Mouse (Mus musculus): ENCODE results near the gene Mrap2. TPM values are rescaled to one million over a fixed set of nuclear protein-coding genes. Genes with fewer than 3 reads are reported as not detected.

The Mrap2 gene
- polyA plus RNA-seq, 1 experiment from 2014 or later: 0.09 TPM

- Histone ChIP-seq H3K27ac (replicated peaks) (no peak overlapping the region), H3K9ac (replicated peaks) (no peak overlapping the region), H3K9me3 (no peaks in the 10 kb centered on the region), H3K4me2 (replicated peaks) (peak overlapping the region; percentile 54), H3K4me3 (no peak overlapping the region; the same call in 1 of the 2 replicates), H3K4me1 (peaks cover 9% of the 10 kb centered on the region; the same call in 1 of the 2 replicates), H3K27me3 (peaks cover 38% of the 10 kb centered on the region), H3K36me3 (no peaks in the 10 kb centered on the region)
- WGBS: 36% methylated on average over 11 of the region's 11 CpGs
- ATAC-seq (ENCODE audit: low FRiP score, low read depth): no peak
Measured at GRCm38 (mm10) chr9:87145671-87146070, 1.6 kb downstream of the Mrap2 start.

- no peaks in the 10 kb centered on the region for H3K36me3 ChIP-seq
- H3K4me1 ChIP-seq: peaks cover 9% of the 10 kb centered on the region; the same call in 1 of the 2 replicates
- no peak overlapping the region for H3K4me2 ChIP-seq (replicated peaks)
- no peak overlapping the region for H3K9ac ChIP-seq (replicated peaks)
- WGBS: 86% methylated on average over 4 of the region's 4 CpGs
- no peak overlapping the region for H3K27ac ChIP-seq (replicated peaks)
- H3K4me3 ChIP-seq: no peak overlapping the region
- H3K27me3 ChIP-seq: peaks cover 38% of the 10 kb centered on the region
- no peaks in the 10 kb centered on the region for H3K9me3 ChIP-seq
- no peak for ATAC-seq (ENCODE audit: low FRiP score, low read depth)
Measured at GRCm38 (mm10) chr9:87146400-87146799, 2.3 kb downstream of the Mrap2 start.

- H3K27ac ChIP-seq (replicated peaks): no peak overlapping the region
- WGBS: 80% methylated on average over 2 of the region's 2 CpGs
- peaks cover 38% of the 10 kb centered on the region for H3K27me3 ChIP-seq
- H3K9ac ChIP-seq (replicated peaks): no peak overlapping the region
- H3K4me2 ChIP-seq (replicated peaks): no peak overlapping the region
- peaks cover 9% of the 10 kb centered on the region; the same call in 1 of the 2 replicates for H3K4me1 ChIP-seq
- no peaks in the 10 kb centered on the region for H3K9me3 ChIP-seq
- ATAC-seq (ENCODE audit: low FRiP score, low read depth): no peak
- H3K4me3 ChIP-seq: no peak overlapping the region
- no peaks in the 10 kb centered on the region for H3K36me3 ChIP-seq
Measured at GRCm38 (mm10) chr9:87147927-87148326, 3.8 kb downstream of the Mrap2 start.

- WGBS: 100% methylated on average over 1 of the region's 1 CpGs
- Histone ChIP-seq H3K27ac (replicated peaks) (no peak overlapping the region), H3K36me3 (no peaks in the 10 kb centered on the region), H3K4me2 (replicated peaks) (no peak overlapping the region), H3K27me3 (no peaks in the 10 kb centered on the region), H3K4me1 (no peaks in the 10 kb centered on the region), H3K9ac (replicated peaks) (no peak overlapping the region), H3K9me3 (no peaks in the 10 kb centered on the region), H3K4me3 (no peak overlapping the region)
- ATAC-seq (ENCODE audit: low FRiP score, low read depth): no peak
Measured at GRCm38 (mm10) chr9:87152641-87153325, 8.7 kb downstream of the Mrap2 start.

GRCm38 (mm10) chr9:87162559-87162958, 18.5 kb downstream of the Mrap2 start:
- H3K36me3 ChIP-seq: no peaks in the 10 kb centered on the region
- no peak for ATAC-seq (ENCODE audit: low FRiP score, low read depth)

GRCm38 (mm10) chr9:87167001-87167830, 23.1 kb downstream of the Mrap2 start:
- no peak overlapping the region for H3K4me3 ChIP-seq
- H3K27me3 ChIP-seq: peaks cover 5% of the 10 kb centered on the region; the same call in 1 of the 2 replicates
- 48% methylated on average over 9 of the region's 9 CpGs for WGBS
- ATAC-seq (ENCODE audit: low FRiP score, low read depth): no peak
- H3K4me2 ChIP-seq (replicated peaks): no peak overlapping the region
- H3K36me3 ChIP-seq: no peaks in the 10 kb centered on the region
- H3K4me1 ChIP-seq: 0 out of 2 replicates have a peak, but pooled peaks cover 7% of the 10 kb centered on the region
- no peak overlapping the region for H3K27ac ChIP-seq (replicated peaks)
- H3K9ac ChIP-seq (replicated peaks): no peak overlapping the region
- H3K9me3 ChIP-seq: no peaks in the 10 kb centered on the region

More at GRCm38 (mm10) chr9:87162559-87162958, 18.5 kb downstream of the Mrap2 start:
- H3K4me3 ChIP-seq: no peak overlapping the region
- 0 out of 2 replicates have a peak, but pooled peaks cover 6% of the 10 kb centered on the region for H3K4me1 ChIP-seq
- no peaks in the 10 kb centered on the region; the same call in 1 of the 2 replicates for H3K27me3 ChIP-seq
- no peak overlapping the region for H3K4me2 ChIP-seq (replicated peaks)
- WGBS: 88% methylated on average over 4 of the region's 4 CpGs
- H3K9ac ChIP-seq (replicated peaks): no peak overlapping the region
- no peak overlapping the region for H3K27ac ChIP-seq (replicated peaks)
- H3K9me3 ChIP-seq: no peaks in the 10 kb centered on the region

GRCm38 (mm10) chr9:87168051-87168450, 23.9 kb downstream of the Mrap2 start:
- H3K36me3 ChIP-seq: no peaks in the 10 kb centered on the region
- peaks cover 5% of the 10 kb centered on the region; the same call in 1 of the 2 replicates for H3K27me3 ChIP-seq
- H3K9me3 ChIP-seq: no peaks in the 10 kb centered on the region
- H3K4me1 ChIP-seq: 0 out of 2 replicates have a peak, but pooled peaks cover 7% of the 10 kb centered on the region
- H3K4me2 ChIP-seq (replicated peaks): no peak overlapping the region
- H3K9ac ChIP-seq (replicated peaks): no peak overlapping the region
- H3K4me3 ChIP-seq: no peak overlapping the region
- no peak overlapping the region for H3K27ac ChIP-seq (replicated peaks)
- 59% methylated on average over 3 of the region's 3 CpGs for WGBS
- no peak for ATAC-seq (ENCODE audit: low FRiP score, low read depth)

GRCm38 (mm10) chr9:87169144-87169543, 25.0 kb downstream of the Mrap2 start:
- WGBS: 91% methylated on average over 12 of the region's 12 CpGs
- no peaks in the 10 kb centered on the region for H3K36me3 ChIP-seq
- no peak for ATAC-seq (ENCODE audit: low FRiP score, low read depth)

GRCm38 (mm10) chr9:87170891-87171290, 26.8 kb downstream of the Mrap2 start:
- no peak overlapping the region for H3K4me2 ChIP-seq (replicated peaks)
- ATAC-seq (ENCODE audit: low FRiP score, low read depth): no peak
- WGBS: 72% methylated on average over 3 of the region's 3 CpGs
- H3K9me3 ChIP-seq: no peaks in the 10 kb centered on the region
- H3K9ac ChIP-seq (replicated peaks): no peak overlapping the region
- no peaks in the 10 kb centered on the region for H3K36me3 ChIP-seq
- peaks cover 5% of the 10 kb centered on the region; the same call in 1 of the 2 replicates for H3K27me3 ChIP-seq
- H3K27ac ChIP-seq (replicated peaks): no peak overlapping the region
- H3K4me1 ChIP-seq: 0 out of 2 replicates have a peak, but pooled peaks cover 7% of the 10 kb centered on the region
- H3K4me3 ChIP-seq: no peak overlapping the region

More at GRCm38 (mm10) chr9:87169144-87169543, 25.0 kb downstream of the Mrap2 start:
- no peak overlapping the region for H3K4me2 ChIP-seq (replicated peaks)
- H3K27me3 ChIP-seq: peaks cover 5% of the 10 kb centered on the region; the same call in 1 of the 2 replicates
- no peaks in the 10 kb centered on the region for H3K9me3 ChIP-seq
- no peak overlapping the region for H3K4me3 ChIP-seq
- 0 out of 2 replicates have a peak, but pooled peaks cover 7% of the 10 kb centered on the region for H3K4me1 ChIP-seq
- no peak overlapping the region for H3K27ac ChIP-seq (replicated peaks)
- H3K9ac ChIP-seq (replicated peaks): no peak overlapping the region

- Histone ChIP-seq H3K9me3 (no peaks in the 10 kb centered on the region), H3K4me1 (0 out of 2 replicates have a peak, but pooled peaks cover 7% of the 10 kb centered on the region), H3K4me3 (no peak overlapping the region), H3K27me3 (peaks cover 5% of the 10 kb centered on the region; the same call in 1 of the 2 replicates), H3K4me2 (replicated peaks) (no peak overlapping the region), H3K9ac (replicated peaks) (no peak overlapping the region), H3K27ac (replicated peaks) (no peak overlapping the region), H3K36me3 (no peaks in the 10 kb centered on the region)
- WGBS: 88% methylated on average over 3 of the region's 3 CpGs
- ATAC-seq (ENCODE audit: low FRiP score, low read depth): no peak
Measured at GRCm38 (mm10) chr9:87171517-87171916, 27.4 kb downstream of the Mrap2 start.

- H3K4me1 ChIP-seq: no peaks in the 10 kb centered on the region
- WGBS: 82% methylated on average over 7 of the region's 7 CpGs
- no peak overlapping the region for H3K9ac ChIP-seq (replicated peaks)
- no peak overlapping the region for H3K4me2 ChIP-seq (replicated peaks)
- H3K36me3 ChIP-seq: no peaks in the 10 kb centered on the region
- H3K27ac ChIP-seq (replicated peaks): no peak overlapping the region
- no peak overlapping the region for H3K4me3 ChIP-seq
- H3K27me3 ChIP-seq: no peaks in the 10 kb centered on the region
- ATAC-seq (ENCODE audit: low FRiP score, low read depth): no peak
- H3K9me3 ChIP-seq: no peaks in the 10 kb centered on the region
Measured at GRCm38 (mm10) chr9:87178534-87178933, 34.4 kb downstream of the Mrap2 start.

- no peaks in the 10 kb centered on the region for H3K4me1 ChIP-seq
- H3K4me3 ChIP-seq: no peak overlapping the region
- no peaks in the 10 kb centered on the region for H3K9me3 ChIP-seq
- H3K27me3 ChIP-seq: no peaks in the 10 kb centered on the region
- H3K9ac ChIP-seq (replicated peaks): no peak overlapping the region
- H3K36me3 ChIP-seq: no peaks in the 10 kb centered on the region
- ATAC-seq (ENCODE audit: low FRiP score, low read depth): no peak
- H3K4me2 ChIP-seq (replicated peaks): no peak overlapping the region
- H3K27ac ChIP-seq (replicated peaks): no peak overlapping the region
- 84% methylated on average over 10 of the region's 10 CpGs for WGBS
Measured at GRCm38 (mm10) chr9:87182231-87182630, 38.1 kb downstream of the Mrap2 start.
